In the genomic region with DNA sequence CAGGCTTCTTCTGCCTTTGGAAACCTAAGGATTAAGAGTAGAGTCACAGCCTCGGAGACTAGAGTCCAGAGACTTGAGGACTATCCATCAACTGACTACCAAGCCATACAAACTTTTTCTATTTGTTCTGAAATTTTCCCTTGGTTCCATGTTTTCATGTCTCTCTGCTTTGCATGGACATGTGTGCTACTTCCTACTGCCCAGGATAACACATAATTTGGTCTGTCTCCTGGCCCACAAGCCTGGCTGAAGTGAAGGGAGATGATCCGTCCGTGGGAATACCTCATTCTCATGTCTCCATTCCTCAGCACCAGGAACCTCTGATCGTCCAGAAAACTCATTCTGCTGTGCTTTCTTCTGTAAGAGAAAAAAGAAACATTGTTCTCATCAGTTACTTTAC, we compare ENCODE assay signal across 19 mouse cellular contexts. TPM values are rescaled to one million over a fixed set of nuclear protein-coding genes. Genes with fewer than 3 reads are reported as not detected.
DNase-seq lines count a peak whose midpoint lies in the region; ATAC-seq lines count a peak whose summit lies in the region.
"Had no signal": no experiment of that assay in that cellular context is flagged by ENCODE, and none has a peak within 500 bp of the region (broad histone marks: within the 10 kb centered on the region; RNA-seq: fewer than 3 reads in every experiment).

No protein-coding gene starts in this region.

- no peak overlapping the region for H3K27ac ChIP-seq in heart, embryonic 10.5 days
- no peak overlapping the region for H3K27ac ChIP-seq in midbrain, embryonic 11.5 days (ENCODE audit: low read depth, low read length)
- no peak overlapping the region for H3K27ac ChIP-seq in midbrain, embryonic 14.5 days (replicated peaks; ENCODE audit: low read depth, low read length)

- H3K4me3 ChIP-seq in heart, embryonic 10.5 days = no peak overlapping the region
- no peak overlapping the region for H3K4me3 ChIP-seq in midbrain, embryonic 11.5 days (ENCODE audit: low read depth, low read length)
- H3K4me3 ChIP-seq in midbrain, embryonic 14.5 days (replicated peaks; ENCODE audit: low read depth, low read length) = no peak overlapping the region

- no peak overlapping the region for H3K9ac ChIP-seq in midbrain, embryonic 11.5 days (ENCODE audit: low read length)
- H3K9ac ChIP-seq in midbrain, embryonic 14.5 days (replicated peaks; ENCODE audit: low read length) = no peak overlapping the region

- H3K4me2 ChIP-seq in midbrain, embryonic 11.5 days = no peak overlapping the region
- no peak overlapping the region for H3K4me2 ChIP-seq in midbrain, embryonic 14.5 days (ENCODE audit: low read length)

- WGBS in heart, embryonic 10.5 days = 68% methylated on average over 4 of the region's 4 CpGs
- 89% methylated on average over 4 of the region's 4 CpGs for WGBS in midbrain, embryonic 11.5 days
- WGBS in midbrain, embryonic 14.5 days = 80% methylated on average over 4 of the region's 4 CpGs

- ATAC-seq in midbrain, embryonic 11.5 days (ENCODE audit: low FRiP score) = no peak
- no peak for ATAC-seq in midbrain, embryonic 14.5 days (ENCODE audit: low FRiP score, low TSS enrichment)
- ATAC-seq: activated CD4-positive, CD25-positive, alpha-beta regulatory T cell, adult 4 months; CD4-positive, CD25-positive, alpha-beta regulatory T cell, adult 4 months; Patski had no signal

- H3K36me3 ChIP-seq in heart, embryonic 10.5 days = no peaks in the 10 kb centered on the region
- H3K36me3 ChIP-seq in midbrain, embryonic 11.5 days (ENCODE audit: control insufficient read depth, insufficient read depth, low read length) = no peaks in the 10 kb centered on the region
- no peaks in the 10 kb centered on the region for H3K36me3 ChIP-seq in midbrain, embryonic 14.5 days (ENCODE audit: control insufficient read depth, insufficient read depth, low read length)
- H3K36me3 ChIP-seq: G1E had no signal

- H3K27me3 ChIP-seq in heart, embryonic 10.5 days (ENCODE audit: insufficient read depth, poor library complexity, severe bottlenecking) = peaks cover 66% of the 10 kb centered on the region
- peaks cover 40% of the 10 kb centered on the region for H3K27me3 ChIP-seq in midbrain, embryonic 11.5 days (ENCODE audit: control insufficient read depth, insufficient read depth, low read length)
- peaks cover 66% of the 10 kb centered on the region for H3K27me3 ChIP-seq in midbrain, embryonic 14.5 days (ENCODE audit: control insufficient read depth, insufficient read depth, low read length)
- H3K27me3 ChIP-seq: CH12.LX had no signal

- peaks cover 8% of the 10 kb centered on the region for H3K4me1 ChIP-seq in heart, embryonic 10.5 days
- peaks cover 11% of the 10 kb centered on the region; the same call in 1 of the 2 replicates for H3K4me1 ChIP-seq in midbrain, embryonic 11.5 days (ENCODE audit: control insufficient read depth, insufficient read depth, low read length)
- peaks cover 4% of the 10 kb centered on the region; the same call in 1 of the 2 replicates for H3K4me1 ChIP-seq in midbrain, embryonic 14.5 days (ENCODE audit: control insufficient read depth, insufficient read depth, low read length)

- H3K9me3 ChIP-seq in heart, embryonic 10.5 days = no peaks in the 10 kb centered on the region
- no peaks in the 10 kb centered on the region for H3K9me3 ChIP-seq in midbrain, embryonic 11.5 days (ENCODE audit: control insufficient read depth, low read length)
- H3K9me3 ChIP-seq in midbrain, embryonic 14.5 days (ENCODE audit: control insufficient read depth, low read length) = no peaks in the 10 kb centered on the region
- H3K9me3 ChIP-seq: G1E had no signal

- peak; percentile 68 for DNase-seq in heart, adult 11 months
- no peak for DNase-seq in heart, embryonic 10.5 days (ENCODE audit: low spot score)
- DNase-seq in midbrain, embryonic 11.5 days (ENCODE audit: low spot score, missing footprints) = peak; percentile 65
- DNase-seq in midbrain, embryonic 14.5 days = no peak
- DNase-seq: adrenal gland, adult 2 months; adrenal gland, adult 8-10 months; adrenal gland, postnatal 10 days; adrenal gland, postnatal 14 days; adrenal gland, postnatal 25 days; adrenal gland, postnatal 36 days; B cell, adult 2 months; cerebellum, adult 11 months; cerebellum, adult 11-12 months; cerebellum, adult 18-20 months had no signal

RNA-seq across cellular contexts. Expression of a gene that starts 27.7 kb away (rescaled TPM):
- polyA plus RNA-seq in heart, embryonic 10.5 days (2016; fragmentation: Nextera tagmentation; extraction: Ambion mirVana) = 18.7 and 20.8 TPM in 2 replicates
- 37.4 and 38.0 TPM in 2 replicates for polyA plus RNA-seq in midbrain, embryonic 11.5 days (2014; fragmentation: Nextera tagmentation; extraction: Ambion mirVana)
- 22.0 and 34.3 TPM in 2 replicates for polyA plus RNA-seq in midbrain, embryonic 14.5 days (2014; fragmentation: Nextera tagmentation; extraction: Ambion mirVana)

Comparison
In these comparisons a context has a peak if more than half of its experiments do, and no peak if none do; other contexts are left out.
1. DNase-seq: peak in heart, adult 11 months (single experiment) and midbrain, embryonic 11.5 days (single experiment); none in heart, embryonic 10.5 days (single experiment) and midbrain, embryonic 14.5 days (single experiment).